Mouse (Mus musculus) forebrain, embryonic 16.5 days (tissue): ENCODE measurements around the gene Frmd4a. TPM values are rescaled to one million over a fixed set of nuclear protein-coding genes. Genes with fewer than 3 reads are reported as not detected.

Source experiments
- ATAC-seq: fragments of 200-750 bp; cut with Nextera tagmentation; 2 replicates; pipeline ENCODE4 v1.8.0; 2017; ENCODE audit warnings: mild to moderate bottlenecking, moderate library complexity
- H3K27ac ChIP-seq: fragments of 300-500 bp; sonication (generic); 2 replicates; pipeline ENCODE4 v1.5.1; 2014; ENCODE audit warnings: low read length, control low read depth
- H3K27me3 ChIP-seq: fragments of 300-500 bp; sonication (generic); replicated peaks from 2 replicates; pipeline ENCODE4 v1.6.1; 2014; ENCODE audit warnings: low read length; ENCODE audit not compliant: control insufficient read depth, insufficient read depth
- H3K36me3 ChIP-seq: fragments of 300-500 bp; sonication (generic); 2 replicates; pipeline ENCODE4 v1.6.1; 2014; ENCODE audit not compliant: control insufficient read depth, insufficient read depth
- H3K4me1 ChIP-seq: fragments of 300-500 bp; sonication (generic); replicated peaks from 2 replicates; pipeline ENCODE4 v1.6.1; 2014; ENCODE audit warnings: low read length; ENCODE audit not compliant: control insufficient read depth, insufficient read depth
- H3K4me2 ChIP-seq: fragments of 300-500 bp; sonication (generic); 2 replicates; pipeline ENCODE4 v1.6.1; 2014; ENCODE audit warnings: mild to moderate bottlenecking, low read length, control low read depth
- H3K4me3 ChIP-seq: fragments of 300-500 bp; sonication (generic); replicated peaks from 2 replicates; pipeline ENCODE4 v1.5.1; 2014; ENCODE audit warnings: mild to moderate bottlenecking, low read length, control low read depth
- H3K9ac ChIP-seq: fragments of 300-500 bp; sonication (generic); replicated peaks from 2 replicates; pipeline ENCODE4 v1.6.1; 2014; ENCODE audit warnings: low read depth, low read length, control low read depth
- H3K9me3 ChIP-seq: fragments of 300-500 bp; sonication (generic); 2 replicates; pipeline ENCODE4 v1.6.1; 2016; ENCODE audit warnings: low read length; ENCODE audit not compliant: control insufficient read depth
- WGBS: fragments of 180-500 bp; shearing (Covaris S2); extraction: QIAGEN DNeasy Blood & Tissue Kit; methylation state at CpG from one replicate; pipeline ENCODE4 v1.1.7; 2014; 5-methylcytosine and 5-hydroxymethylcytosine counted together
- polyA plus RNA-seq: library from polyadenylated mRNA; unstranded; fragments of >200 nt; fragmentation: Nextera tagmentation; extraction: Ambion mirVana; gene quantifications from 2 replicates; pipeline ENCODE4 v1.2.1, GENCODE M21; 2015

The Frmd4a gene
- polyA plus RNA-seq, 1 experiment from 2014 or later = 97.9 TPM

GRCm38 (mm10) chr2:4386468-4386867, 369.0 kb downstream of the Frmd4a start:
- ATAC-seq = no peak
- Histone ChIP-seq H3K36me3 (no peaks in the 10 kb centered on the region), H3K27ac (no peak overlapping the region), H3K4me3 (no peak overlapping the region), H3K9me3 (no peaks in the 10 kb centered on the region), H3K9ac (no peak overlapping the region), H3K27me3 (no peaks in the 10 kb centered on the region), H3K4me1 (peaks cover under 1% of the 10 kb centered on the region; the same call in 1 of the 2 replicates), H3K4me2 (no peak overlapping the region)
- WGBS = 15% methylated on average over 6 of the region's 6 CpGs

GRCm38 (mm10) chr2:4389330-4389729, 371.8 kb downstream of the Frmd4a start:
- WGBS = 24% methylated on average over 6 of the region's 6 CpGs
- Histone ChIP-seq H3K9me3 (no peaks in the 10 kb centered on the region), H3K36me3 (no peaks in the 10 kb centered on the region), H3K4me2 (no peak overlapping the region), H3K27me3 (no peaks in the 10 kb centered on the region), H3K9ac (no peak overlapping the region), H3K4me3 (no peak overlapping the region), H3K4me1 (peaks cover 6% of the 10 kb centered on the region), H3K27ac (no peak overlapping the region)
- ATAC-seq = peak; percentile 26; the same call in 1 of the 2 replicates

- no peak for ATAC-seq
Measured at GRCm38 (mm10) chr2:4391091-4391490, 373.6 kb downstream of the Frmd4a start.

GRCm38 (mm10) chr2:4391678-4392085, 374.2 kb downstream of the Frmd4a start:
- no peak overlapping the region for H3K4me3 ChIP-seq
- H3K4me2 ChIP-seq = no peak overlapping the region
- peaks cover 6% of the 10 kb centered on the region for H3K4me1 ChIP-seq
- no peaks in the 10 kb centered on the region for H3K9me3 ChIP-seq
- 44% methylated on average over 7 of the region's 7 CpGs for WGBS
- H3K27me3 ChIP-seq = no peaks in the 10 kb centered on the region
- no peaks in the 10 kb centered on the region for H3K36me3 ChIP-seq
- H3K9ac ChIP-seq = no peak overlapping the region
- no peak overlapping the region; the same call in 1 of the 2 replicates for H3K27ac ChIP-seq
- ATAC-seq = no peak

More at GRCm38 (mm10) chr2:4391091-4391490, 373.6 kb downstream of the Frmd4a start:
- no peak overlapping the region for H3K27ac ChIP-seq
- no peak overlapping the region for H3K4me3 ChIP-seq
- no peaks in the 10 kb centered on the region for H3K27me3 ChIP-seq
- peaks cover 6% of the 10 kb centered on the region for H3K4me1 ChIP-seq
- H3K4me2 ChIP-seq = no peak overlapping the region
- H3K9me3 ChIP-seq = no peaks in the 10 kb centered on the region
- H3K9ac ChIP-seq = no peak overlapping the region
- WGBS = 87% methylated on average over 4 of the region's 4 CpGs
- no peaks in the 10 kb centered on the region for H3K36me3 ChIP-seq

- no peaks in the 10 kb centered on the region for H3K27me3 ChIP-seq
- no peak overlapping the region for H3K27ac ChIP-seq
- H3K36me3 ChIP-seq = no peaks in the 10 kb centered on the region
- ATAC-seq = no peak
- no peak overlapping the region for H3K4me2 ChIP-seq
- H3K4me3 ChIP-seq = no peak overlapping the region
- no peaks in the 10 kb centered on the region for H3K9me3 ChIP-seq
- WGBS = 90% methylated on average over 4 of the region's 4 CpGs
- H3K4me1 ChIP-seq = peaks cover 6% of the 10 kb centered on the region
- no peak overlapping the region for H3K9ac ChIP-seq
Measured at GRCm38 (mm10) chr2:4393046-4393445, 375.5 kb downstream of the Frmd4a start.

GRCm38 (mm10) chr2:4394641-4395040, 377.1 kb downstream of the Frmd4a start:
- Histone ChIP-seq H3K4me1 (peaks cover 6% of the 10 kb centered on the region), H3K27ac (no peak overlapping the region), H3K36me3 (no peaks in the 10 kb centered on the region), H3K9ac (no peak overlapping the region), H3K4me2 (no peak overlapping the region), H3K27me3 (no peaks in the 10 kb centered on the region), H3K9me3 (no peaks in the 10 kb centered on the region), H3K4me3 (no peak overlapping the region)
- 96% methylated on average over 7 of the region's 7 CpGs for WGBS
- ATAC-seq = no peak

GRCm38 (mm10) chr2:4399721-4400120, 382.2 kb downstream of the Frmd4a start:
- Histone ChIP-seq H3K4me2 (no peak overlapping the region), H3K4me3 (no peak overlapping the region), H3K9me3 (no peaks in the 10 kb centered on the region), H3K9ac (no peak overlapping the region), H3K4me1 (peaks cover 27% of the 10 kb centered on the region), H3K27me3 (no peaks in the 10 kb centered on the region), H3K27ac (no peak overlapping the region), H3K36me3 (no peaks in the 10 kb centered on the region)
- no peak for ATAC-seq
- WGBS = 26% methylated on average over 1 of the region's 1 CpGs

- Histone ChIP-seq H3K4me2 (peak overlapping the region; percentile 79), H3K4me1 (peaks cover 33% of the 10 kb centered on the region), H3K36me3 (no peaks in the 10 kb centered on the region), H3K4me3 (peak overlapping the region; percentile 76), H3K9ac (peak overlapping the region; percentile 98), H3K27ac (peak overlapping the region; percentile 98), H3K27me3 (no peaks in the 10 kb centered on the region), H3K9me3 (no peaks in the 10 kb centered on the region)
- ATAC-seq = peak; percentile 79
- under 1% methylated on average over 64 of the region's 74 CpGs for whole genome bisulfite sequencing
Measured at GRCm38 (mm10) chr2:4400771-4401596, 383.5 kb downstream of the Frmd4a start.

GRCm38 (mm10) chr2:4401597-4402581, 384.4 kb downstream of the Frmd4a start:
- peak overlapping the region; percentile 98 for H3K27ac ChIP-seq
- H3K36me3 ChIP-seq = no peaks in the 10 kb centered on the region
- peaks cover 42% of the 10 kb centered on the region for H3K4me1 ChIP-seq
- WGBS = under 1% methylated on average over 28 of the region's 28 CpGs
- H3K9me3 ChIP-seq = no peaks in the 10 kb centered on the region
- no peaks in the 10 kb centered on the region for H3K27me3 ChIP-seq
- H3K4me3 ChIP-seq = peak overlapping the region; percentile 76
- H3K4me2 ChIP-seq = peak overlapping the region; percentile 79
- peak; percentile 64 for ATAC-seq
- H3K9ac ChIP-seq = peak overlapping the region; percentile 98
